Comparison of ENCODE assay signal across 9 mouse cellular contexts in the genomic region with DNA sequence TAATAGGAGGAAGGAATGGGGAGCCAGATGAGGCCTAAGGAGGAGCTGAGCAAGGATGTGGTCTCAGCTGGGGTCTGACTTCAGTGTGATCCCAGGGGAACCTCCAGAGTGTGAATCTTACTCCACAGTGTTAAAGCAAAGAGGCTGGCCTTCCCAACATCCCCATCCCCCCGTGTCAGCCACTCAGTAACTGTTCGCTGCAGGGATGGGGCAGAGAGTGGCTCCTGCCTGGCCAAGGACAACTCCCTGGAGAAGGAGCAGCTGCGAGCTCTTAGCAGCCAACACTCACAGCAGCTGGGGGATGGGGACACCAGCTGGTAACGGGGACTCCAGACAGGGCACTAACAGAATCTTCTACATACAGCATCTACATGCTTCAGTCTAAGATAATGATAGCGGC. TPM values are rescaled to one million over a fixed set of nuclear protein-coding genes. Genes with fewer than 3 reads are reported as not detected.
DNase-seq lines count a peak whose midpoint lies in the region; ATAC-seq lines count a peak whose summit lies in the region.
"Had no signal": no experiment of that assay in that cellular context is flagged by ENCODE, and none has a peak within 500 bp of the region (broad histone marks: within the 10 kb centered on the region; RNA-seq: fewer than 3 reads in every experiment).

No protein-coding gene starts in this region.

- H3K27me3 ChIP-seq in neural tube, embryonic 11.5 days (ENCODE audit: control insufficient read depth, insufficient read depth, low read length), result no peaks in the 10 kb centered on the region
- no peaks in the 10 kb centered on the region for H3K27me3 ChIP-seq in hindbrain, embryonic 13.5 days
- H3K27me3 ChIP-seq in neural tube, embryonic 15.5 days (replicated peaks), result peaks cover 3% of the 10 kb centered on the region; the same call in 1 of the 2 replicates

- ATAC-seq in neural tube, embryonic 11.5 days (ENCODE audit: insufficient read depth, low FRiP score, low TSS enrichment), result peak; percentile 43
- peak; percentile 69 for ATAC-seq in hindbrain, embryonic 13.5 days (ENCODE audit: low FRiP score)
- ATAC-seq in neural tube, embryonic 15.5 days (ENCODE audit: low FRiP score), result 0 out of 2 replicates have a peak, but pooled peaks have one; percentile 26

- no peak overlapping the region for H3K4me2 ChIP-seq in neural tube, embryonic 11.5 days (ENCODE audit: low read depth)
- H3K4me2 ChIP-seq in hindbrain, embryonic 13.5 days, result no peak overlapping the region
- no peak overlapping the region for H3K4me2 ChIP-seq in neural tube, embryonic 15.5 days

- H3K4me1 ChIP-seq in neural tube, embryonic 11.5 days (ENCODE audit: control insufficient read depth, insufficient read depth, low read length), result peaks cover 30% of the 10 kb centered on the region
- peaks cover 43% of the 10 kb centered on the region for H3K4me1 ChIP-seq in hindbrain, embryonic 13.5 days (replicated peaks)
- peaks cover 22% of the 10 kb centered on the region for H3K4me1 ChIP-seq in neural tube, embryonic 15.5 days

- no peaks in the 10 kb centered on the region for H3K36me3 ChIP-seq in neural tube, embryonic 11.5 days (ENCODE audit: control insufficient read depth, insufficient read depth, low read length)
- peaks cover 12% of the 10 kb centered on the region for H3K36me3 ChIP-seq in hindbrain, embryonic 13.5 days
- H3K36me3 ChIP-seq in neural tube, embryonic 15.5 days, result no peaks in the 10 kb centered on the region

- no peak overlapping the region for H3K9ac ChIP-seq in neural tube, embryonic 11.5 days (ENCODE audit: low read length)
- no peak overlapping the region for H3K9ac ChIP-seq in hindbrain, embryonic 13.5 days
- no peak overlapping the region for H3K9ac ChIP-seq in neural tube, embryonic 15.5 days (replicated peaks)
- H3K9ac ChIP-seq: liver, embryonic 14.5 days had no signal

- 35% methylated on average over 5 of the region's 5 CpGs for WGBS in neural tube, embryonic 11.5 days
- WGBS in hindbrain, embryonic 13.5 days, result 23% methylated on average over 5 of the region's 5 CpGs
- 27% methylated on average over 5 of the region's 5 CpGs for WGBS in neural tube, embryonic 15.5 days

- H3K27ac ChIP-seq in neural tube, embryonic 11.5 days (ENCODE audit: low read depth, low read length), result no peak overlapping the region
- peak overlapping the region; percentile 35; the same call in 1 of the 2 replicates for H3K27ac ChIP-seq in hindbrain, embryonic 13.5 days
- no peak overlapping the region for H3K27ac ChIP-seq in neural tube, embryonic 15.5 days (replicated peaks)
- H3K27ac ChIP-seq: liver, embryonic 14.5 days had no signal

- no peaks in the 10 kb centered on the region for H3K9me3 ChIP-seq in neural tube, embryonic 11.5 days (ENCODE audit: control insufficient read depth, low read length)
- H3K9me3 ChIP-seq in hindbrain, embryonic 13.5 days, result no peaks in the 10 kb centered on the region
- H3K9me3 ChIP-seq in neural tube, embryonic 15.5 days (replicated peaks), result no peaks in the 10 kb centered on the region

- peak; percentile 45 for DNase-seq in adrenal gland, adult 2 months
- DNase-seq in adrenal gland, adult 18-20 months (ENCODE audit: low spot score in 2 of 2), result no peak
- DNase-seq in neural tube, embryonic 11.5 days (ENCODE audit: low spot score), result peak; percentile 64
- DNase-seq in neural tube, embryonic 10.5 days (ENCODE audit: extremely low spot score, low spot score), result no peak
- no peak for DNase-seq in right cerebral cortex, adult 2 months (ENCODE audit: low spot score in 2 of 2)
- DNase-seq in cerebellum, adult 11-12 months, result no peak

- no peak overlapping the region for H3K4me3 ChIP-seq in neural tube, embryonic 11.5 days (ENCODE audit: low read depth, low read length)
- no peak overlapping the region for H3K4me3 ChIP-seq in hindbrain, embryonic 13.5 days
- H3K4me3 ChIP-seq in neural tube, embryonic 15.5 days (replicated peaks), result no peak overlapping the region

RNA-seq across cellular contexts. Expression of a gene that starts 15.4 kb away (rescaled TPM):
- total RNA-seq in adrenal gland, adult 2 months (2021), result 10 to 100 TPM in 1 of 2 experiments, 1 to 10 TPM in 1; 9.7 to 12.3 TPM
- polyA plus RNA-seq in adrenal gland, adult 2 months (2012; rRNA removed), result 2.8 and 3.6 TPM in 2 replicates
- 10 to 100 TPM; 11.3 to 11.9 TPM for total RNA-seq in adrenal gland, adult 18-20 months (2021)
- 24.6 and 25.6 TPM in 2 replicates for polyA plus RNA-seq in neural tube, embryonic 11.5 days (2014; fragmentation: Nextera tagmentation; extraction: Ambion mirVana)
- polyA plus RNA-seq in hindbrain, embryonic 13.5 days (2015; fragmentation: Nextera tagmentation; extraction: Ambion mirVana), result 16.3 and 17.7 TPM in 2 replicates
- 7.5 and 9.3 TPM in 2 replicates for polyA plus RNA-seq in neural tube, embryonic 15.5 days (2015; fragmentation: Nextera tagmentation; extraction: Ambion mirVana)

Comparison
In these comparisons a context has a peak if more than half of its experiments do, and no peak if none do; other contexts are left out.
1. DNase-seq: peak in adrenal gland, adult 2 months (single experiment) and neural tube, embryonic 11.5 days (single experiment); none in adrenal gland, adult 18-20 months (0 of 2), neural tube, embryonic 10.5 days (single experiment), right cerebral cortex, adult 2 months (0 of 2) and cerebellum, adult 11-12 months (single experiment).
2. Peak in every context shown above with its lines, with median percentiles within 50 percentile points of each other: ATAC-seq.